Mouse (Mus musculus) megakaryocyte, embryonic 14.5 days (primary cell): Measurements from ENCODE around the gene Scand1.

Experiments
- FLI1 ChIP-seq: IDR thresholded peaks from 2 replicates; pipeline ENCODE4 v1.6.1; 2012; ENCODE audit warnings: low read length, inconsistent platforms, mixed read lengths
- GATA1 ChIP-seq: IDR thresholded peaks from 3 replicates; pipeline ENCODE4 v1.6.1; 2012; ENCODE audit warnings: mixed read lengths, low read length, inconsistent platforms, borderline replicate concordance

DNA sequence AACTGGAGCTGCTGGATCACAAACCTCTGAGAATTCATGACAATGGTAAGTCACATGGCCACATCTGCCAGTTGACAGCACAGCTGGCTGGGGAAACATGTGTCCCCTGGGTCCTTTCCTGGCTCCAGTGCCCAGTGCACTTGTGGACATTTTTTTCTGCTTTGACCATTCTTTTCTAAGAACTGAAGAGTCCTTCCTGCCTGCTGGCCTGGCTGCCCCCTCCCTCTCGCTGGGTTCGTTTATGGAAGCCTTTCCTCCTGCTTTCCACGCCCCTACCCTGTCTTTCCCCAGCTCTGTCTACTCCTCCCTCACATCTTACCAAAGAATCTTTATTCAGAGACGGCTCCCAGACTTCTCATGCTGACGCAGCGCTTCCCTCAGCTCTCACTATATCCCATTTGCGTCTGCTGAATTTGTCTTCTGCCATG lies 40.8 kb upstream of the Scand1 start:
- TF ChIP-seq GATA1 (no peak), FLI1 (no peak)
